Mouse (Mus musculus) liver, postnatal 0 days (tissue): ENCODE results near the gene Abat.

ENCODE experiments used
- CTCF ChIP-seq: sonication (generic); IDR thresholded peaks from 2 replicates; pipeline ENCODE4 v1.5.1; 2016; ENCODE audit warnings: antibody characterized with exemption, low read depth
- EP300 ChIP-seq: IDR thresholded peaks from 2 replicates; pipeline ENCODE4 v1.6.1; 2016; ENCODE audit warnings: antibody characterized with exemption, low read depth, mild to moderate bottlenecking

GRCm38 (mm10) chr16:8669432-8669831 lies 156.2 kb downstream of the Abat start:
- TF ChIP-seq CTCF (no peak), EP300 (no peak)
